Mouse (Mus musculus): Measurements from ENCODE around the gene Dst.
"Not testable (repeated sequence)": the region's sequence is repeated elsewhere in the genome, so short reads cannot be mapped to it uniquely, and the experiment has no call there.

Dst gene

DNA sequence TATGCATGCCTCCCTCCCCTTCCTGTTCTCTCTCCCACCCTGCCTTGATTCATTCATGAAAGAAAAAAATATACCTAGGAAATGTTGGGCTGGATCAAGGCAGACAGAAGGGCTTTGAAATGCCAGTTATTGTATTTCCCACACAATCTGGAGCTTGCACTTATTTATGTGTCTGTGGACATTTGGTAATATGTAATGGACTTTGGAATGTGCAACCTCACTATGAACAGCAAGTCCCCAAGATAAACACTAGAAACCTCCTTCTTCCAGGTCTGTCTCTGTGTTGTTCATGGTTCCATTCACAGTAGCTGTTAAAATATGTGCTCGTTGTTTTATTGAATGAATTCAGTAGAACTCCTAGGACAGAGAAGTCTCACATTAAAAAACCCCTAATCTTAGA, 153.8 kb downstream of the Dst start:
- DNase-seq (ENCODE audit: low read depth, low spot score), result no peak

DNA sequence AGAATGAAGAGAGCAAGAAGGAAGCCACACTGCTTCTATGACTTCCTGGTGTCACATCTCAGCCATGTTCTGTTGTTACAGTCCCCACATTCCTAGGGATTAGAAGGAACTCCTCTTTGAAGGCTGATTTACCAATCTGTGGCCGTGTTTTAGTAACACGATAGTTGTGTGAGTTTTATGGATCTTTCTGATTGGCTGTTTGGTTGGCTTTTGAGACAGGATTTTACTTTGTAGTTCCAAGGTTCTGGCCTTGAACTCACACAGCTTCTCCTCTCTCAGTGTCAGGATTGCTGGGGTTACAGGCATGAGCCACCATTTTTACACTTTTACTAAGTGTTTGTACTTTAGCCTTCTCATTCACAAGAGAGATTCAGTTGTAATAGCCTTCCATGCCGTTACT, 155.9 kb downstream of the Dst start:
- no peak for DNase-seq (ENCODE audit: low read depth, low spot score)

DNA sequence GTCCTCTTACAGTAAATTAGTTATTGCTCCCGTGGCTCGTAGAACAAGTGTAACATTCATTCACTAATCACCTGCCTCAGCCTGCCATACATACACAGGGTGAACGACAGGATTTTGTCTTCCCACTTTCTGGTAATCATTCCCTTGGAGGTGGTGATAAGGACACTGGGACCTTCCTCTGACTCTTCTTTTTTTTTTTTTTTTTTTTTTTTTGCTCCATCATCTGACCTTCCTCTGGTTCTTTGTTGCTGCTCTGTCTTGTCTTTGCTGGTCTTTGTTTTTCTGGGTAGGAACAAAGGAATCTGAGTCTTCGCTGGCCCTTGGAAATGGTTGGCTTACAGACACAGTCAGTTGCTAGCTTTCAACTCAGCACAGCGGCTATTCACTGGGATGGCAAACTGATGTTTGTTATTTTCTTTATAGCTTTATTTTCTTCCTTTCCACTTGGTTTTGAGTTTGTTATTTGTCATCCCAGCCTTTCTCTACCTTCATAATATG, 157.6 kb downstream of the Dst start:
- no peak for DNase-seq (ENCODE audit: low read depth, low spot score)

DNA sequence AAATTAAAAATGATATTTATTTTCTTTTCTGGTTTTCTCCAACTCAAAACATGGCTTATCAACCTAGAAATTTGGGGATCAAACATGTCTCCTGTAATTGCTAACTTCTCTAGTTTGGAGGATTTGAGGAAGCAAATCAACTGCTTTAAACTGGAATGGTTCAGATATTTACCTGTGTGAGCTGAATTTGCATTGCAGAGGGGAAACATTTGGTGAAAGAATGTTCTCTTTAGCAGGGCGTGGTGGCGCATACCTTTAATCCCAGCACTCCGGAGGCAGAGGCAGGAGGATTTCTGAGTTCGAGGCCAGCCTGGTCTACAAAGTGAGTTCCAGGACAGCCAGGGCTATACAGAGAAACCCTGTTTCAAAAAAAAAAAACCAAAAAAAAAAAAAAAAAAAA, 158.4 kb downstream of the Dst start:
- DNase-seq (ENCODE audit: low read depth, low spot score), result not testable (repeated sequence)

DNA sequence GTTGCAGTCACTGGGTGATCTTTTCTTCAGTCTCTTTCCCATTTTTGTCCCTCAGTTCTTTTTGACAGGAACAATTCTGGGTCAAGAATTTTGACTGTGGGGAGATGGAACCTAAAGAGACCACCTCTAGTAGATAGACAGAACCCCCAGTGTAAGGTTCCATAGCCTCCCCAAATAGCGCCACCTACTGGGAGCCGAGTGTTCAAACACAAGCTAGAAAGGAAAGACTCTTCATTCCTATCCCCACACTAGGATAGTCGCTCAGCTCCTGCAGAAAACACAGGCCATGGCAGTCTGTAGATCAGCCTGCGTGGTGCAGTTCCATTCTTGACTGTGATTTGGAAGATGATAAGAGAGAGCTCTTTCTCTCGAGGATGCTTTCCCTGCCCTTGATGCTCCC, 160.3 kb downstream of the Dst start:
- no peak for DNase-seq (ENCODE audit: low read depth, low spot score)

DNA sequence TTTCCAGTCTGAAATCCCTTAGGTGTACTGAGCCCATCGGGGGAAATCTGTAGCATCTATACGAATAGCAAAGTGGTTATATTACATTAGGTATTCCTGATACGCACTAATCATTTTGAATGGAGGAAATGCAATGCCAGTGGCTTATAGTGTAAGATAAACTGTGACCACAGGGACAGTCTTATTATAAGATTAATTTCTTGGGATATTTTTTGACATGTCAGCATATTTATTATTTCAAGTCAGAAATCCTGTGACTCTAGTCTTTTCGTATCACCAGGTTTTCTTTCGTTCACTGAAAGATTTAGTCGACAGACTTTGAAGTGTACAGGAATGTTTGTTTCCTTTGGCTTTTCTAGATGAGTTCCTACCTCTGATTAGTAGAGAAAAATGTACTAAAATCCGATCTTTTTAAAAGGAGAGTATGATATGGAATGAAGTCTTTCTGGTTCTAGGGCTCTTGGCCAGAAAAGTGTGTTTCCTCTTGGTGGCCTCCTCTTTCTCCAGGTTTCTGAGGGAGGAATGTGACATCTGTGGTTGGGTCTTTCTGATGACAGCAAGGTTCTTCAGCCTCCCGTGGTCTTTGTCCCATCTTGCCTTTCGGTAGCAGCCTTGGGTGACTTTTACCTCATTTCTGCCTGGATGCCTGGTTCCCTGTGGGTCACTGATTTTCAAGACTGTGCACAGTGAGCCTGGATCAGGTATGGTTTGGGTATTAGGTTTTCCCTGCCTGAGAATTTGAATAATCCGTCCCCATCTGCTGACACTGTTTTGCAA, 161.7 kb downstream of the Dst start:
- DNase-seq (ENCODE audit: low read depth, low spot score), result no peak

DNA sequence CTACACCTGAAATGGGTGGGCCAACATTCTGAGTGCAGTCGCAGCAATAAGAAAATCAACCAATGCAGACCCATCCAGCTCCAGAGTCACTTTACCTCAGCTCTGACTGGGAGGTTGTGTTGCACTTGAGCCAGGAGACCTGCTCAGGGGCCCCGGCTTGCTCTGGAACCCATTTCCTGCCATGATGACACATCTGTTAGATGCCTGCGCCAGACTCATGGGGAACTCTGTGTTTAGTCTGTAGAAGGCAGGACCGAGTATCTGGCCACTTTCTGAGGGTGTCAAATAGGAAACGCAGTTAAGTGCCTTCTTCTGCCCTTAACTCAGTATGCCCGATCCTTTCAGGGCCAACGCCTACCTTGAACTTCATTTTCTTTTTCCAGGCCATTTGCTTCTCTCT, 162.4 kb downstream of the Dst start:
- DNase-seq (ENCODE audit: low read depth, low spot score), result no peak

DNA sequence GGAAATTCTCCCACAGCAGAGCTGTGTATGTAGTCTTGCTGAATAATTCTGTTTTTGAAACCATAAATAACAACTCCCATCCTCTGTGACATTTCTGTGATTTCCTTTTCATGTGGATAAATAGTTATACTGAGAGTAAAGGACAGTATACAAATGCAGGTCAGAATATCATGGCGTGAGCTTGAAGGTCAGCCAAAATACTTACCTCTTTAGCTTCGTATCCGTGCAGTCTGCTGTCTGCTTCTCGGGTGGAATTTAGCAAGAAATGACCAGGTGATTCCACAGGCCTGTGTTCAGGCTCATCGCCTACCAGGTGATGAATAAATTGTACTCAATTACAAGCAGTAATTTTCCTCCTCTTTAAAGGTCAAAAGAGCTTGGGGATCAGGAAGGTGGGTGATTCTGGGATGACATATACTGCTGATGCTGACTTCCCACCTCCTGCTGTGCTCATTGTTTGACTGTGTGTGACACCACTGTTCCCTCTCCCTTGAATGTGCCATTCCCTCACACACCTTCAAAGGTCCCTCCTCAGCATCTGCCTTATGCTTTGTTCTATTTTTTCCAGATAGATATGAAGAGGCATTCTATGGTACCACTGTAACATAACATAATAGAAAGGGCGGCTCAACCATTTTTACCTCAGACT, 163.1 kb downstream of the Dst start:
- no peak for DNase-seq (ENCODE audit: low read depth, low spot score)

DNA sequence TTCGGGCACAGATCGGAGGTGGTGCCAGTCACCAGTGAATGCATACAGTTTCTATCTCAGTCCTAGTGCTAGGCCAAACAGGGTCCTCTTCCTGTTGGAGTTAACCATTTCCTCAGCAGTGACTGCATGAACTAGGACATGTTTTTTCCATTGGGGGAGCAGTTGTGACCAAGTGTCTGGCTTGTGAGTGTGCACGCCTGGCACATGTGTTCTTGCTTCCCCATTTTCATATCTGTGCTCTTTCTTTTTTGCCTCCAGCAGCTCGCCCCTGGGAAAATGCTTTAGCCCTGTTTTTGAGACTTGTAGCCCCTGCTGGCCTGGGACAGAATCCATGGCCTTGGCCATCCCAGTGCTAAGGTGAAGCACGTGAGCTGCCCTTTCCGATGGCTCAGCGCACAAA, 164.2 kb downstream of the Dst start:
- DNase-seq (ENCODE audit: low read depth, low spot score), result no peak

DNA sequence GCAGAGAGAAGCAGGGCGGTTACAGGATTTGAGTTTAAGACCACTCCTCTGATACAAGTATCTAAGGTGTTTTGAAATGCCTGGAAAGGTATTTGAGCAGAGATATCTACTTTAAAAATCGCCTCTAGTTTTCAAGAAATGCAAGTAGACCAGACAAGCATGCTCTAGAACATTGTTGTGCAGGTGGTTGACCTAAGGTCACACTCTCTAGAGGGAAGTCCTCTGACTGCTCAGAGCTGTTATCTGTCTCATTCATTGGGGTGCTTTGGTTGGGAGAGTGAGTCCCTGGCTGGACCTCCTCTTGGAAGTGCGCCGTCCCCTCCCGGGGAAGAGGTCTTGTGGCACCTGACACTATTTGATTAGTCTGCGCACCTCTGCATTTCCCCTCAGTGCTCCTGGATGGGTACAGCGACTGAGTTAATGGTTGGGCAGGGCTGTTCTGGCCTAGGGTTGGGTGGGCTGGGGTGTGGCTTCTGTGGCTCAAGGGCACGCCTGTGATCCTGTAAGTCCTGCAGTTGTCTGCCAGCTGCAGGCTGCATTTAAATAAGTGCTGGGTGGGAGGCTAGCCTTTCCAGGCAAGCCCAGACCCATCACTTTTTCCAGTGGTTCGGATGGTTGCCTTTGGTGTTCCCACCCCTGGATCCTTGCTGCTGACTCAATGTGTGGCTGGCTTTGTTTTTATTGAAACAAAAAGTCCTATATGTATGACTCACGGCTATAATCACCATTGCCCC, 165.6 kb downstream of the Dst start:
- no peak for DNase-seq (ENCODE audit: low read depth, low spot score)

DNA sequence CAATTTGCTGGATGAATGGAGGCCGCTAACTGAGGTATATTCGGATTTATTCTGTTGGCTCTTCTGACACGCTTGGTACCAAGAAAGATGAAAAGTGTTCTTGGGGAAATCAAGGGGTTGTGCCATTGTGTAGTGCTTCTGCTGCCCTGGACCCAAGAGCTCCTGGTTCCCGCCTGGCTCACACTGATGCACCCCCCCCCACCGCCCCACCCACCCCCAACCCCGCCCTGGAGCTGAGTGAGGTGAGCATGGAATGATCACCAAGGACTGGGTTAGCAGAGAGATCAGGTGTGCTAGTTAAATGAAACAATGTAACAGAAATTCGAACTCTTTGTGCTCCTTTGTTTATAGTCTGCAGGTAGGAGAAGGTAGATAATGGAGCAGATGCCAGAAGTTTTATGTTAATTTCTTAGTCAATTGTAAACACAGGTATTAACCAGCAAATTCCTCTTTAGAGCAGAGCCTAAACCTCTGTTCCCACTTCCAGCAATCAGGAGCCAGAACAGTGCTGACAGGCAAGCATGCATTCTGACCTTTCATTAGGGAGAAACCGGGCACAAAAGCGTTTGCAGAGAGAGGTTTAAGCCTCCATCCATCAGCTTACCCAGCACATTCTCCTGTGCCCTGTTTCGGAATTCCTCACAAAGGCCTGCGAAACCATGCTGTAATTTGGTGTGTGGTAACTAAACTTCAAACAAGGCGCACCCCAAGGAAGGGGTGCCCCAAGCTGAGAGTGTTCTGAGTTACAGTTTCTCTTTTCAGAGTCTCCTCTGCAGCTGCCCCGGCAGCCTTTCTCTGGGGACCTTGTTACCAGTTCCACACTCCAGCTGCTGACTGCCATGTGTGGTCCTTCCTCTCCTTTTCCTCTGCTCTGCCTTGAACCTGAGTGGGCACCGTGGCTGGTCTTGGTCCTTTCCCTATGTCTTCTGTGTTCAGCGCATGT, 166.5 kb downstream of the Dst start:
- no peak for DNase-seq (ENCODE audit: low read depth, low spot score)

DNA sequence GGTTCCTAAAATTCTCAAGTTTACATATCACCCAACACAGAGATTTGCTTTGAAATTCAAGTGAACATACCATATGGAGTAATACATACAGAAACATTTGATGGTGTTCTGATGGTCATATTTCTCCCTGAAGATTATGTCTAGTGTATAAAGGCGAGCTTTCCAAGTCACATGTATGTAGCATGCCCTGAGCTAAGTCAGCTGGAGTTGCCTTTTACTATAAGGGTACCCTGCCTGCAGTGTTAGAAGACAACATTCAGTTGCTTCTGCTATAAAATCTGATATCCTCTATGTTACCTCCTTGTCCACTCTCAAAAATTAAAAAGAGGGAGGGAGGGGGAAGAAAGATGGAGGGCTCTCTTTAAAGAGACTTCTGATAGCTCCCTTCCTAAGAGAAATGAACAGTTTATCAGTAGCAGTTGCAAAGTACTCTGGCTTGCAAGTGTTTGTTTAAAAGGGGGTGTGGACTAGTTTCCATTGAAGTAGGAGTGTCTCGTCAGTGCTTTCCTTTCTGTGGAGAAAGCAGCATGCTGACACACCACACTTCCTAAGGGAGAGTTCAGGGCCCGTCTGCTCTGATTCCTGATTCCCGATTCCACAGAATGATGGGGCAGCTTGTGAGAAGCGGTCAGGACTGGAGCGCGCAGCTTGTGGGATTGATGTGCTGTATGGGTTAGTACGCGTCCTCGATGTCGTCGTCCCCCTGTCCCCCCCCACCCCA, 168.8 kb downstream of the Dst start:
- no peak for DNase-seq (ENCODE audit: low read depth, low spot score)

DNA sequence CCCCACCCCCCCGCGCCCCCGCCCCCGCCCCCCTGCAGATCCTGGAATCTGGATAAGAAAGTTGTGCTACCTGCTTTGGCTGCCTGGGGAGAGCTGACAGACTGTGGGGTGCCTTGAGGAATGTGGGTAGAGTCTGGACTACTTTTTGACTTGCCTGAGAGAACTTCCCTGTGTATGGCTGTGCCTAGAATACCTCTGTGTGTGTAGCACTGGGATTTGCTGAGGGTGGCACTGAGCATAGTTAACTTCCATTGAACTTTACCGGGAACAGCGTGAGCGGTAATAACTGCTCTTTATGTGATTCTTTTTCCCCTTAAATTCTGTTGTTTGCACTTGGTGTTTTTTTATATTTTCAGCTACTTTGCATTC, 169.4 kb downstream of the Dst start:
- no peak for DNase-seq (ENCODE audit: low read depth, low spot score)

DNA sequence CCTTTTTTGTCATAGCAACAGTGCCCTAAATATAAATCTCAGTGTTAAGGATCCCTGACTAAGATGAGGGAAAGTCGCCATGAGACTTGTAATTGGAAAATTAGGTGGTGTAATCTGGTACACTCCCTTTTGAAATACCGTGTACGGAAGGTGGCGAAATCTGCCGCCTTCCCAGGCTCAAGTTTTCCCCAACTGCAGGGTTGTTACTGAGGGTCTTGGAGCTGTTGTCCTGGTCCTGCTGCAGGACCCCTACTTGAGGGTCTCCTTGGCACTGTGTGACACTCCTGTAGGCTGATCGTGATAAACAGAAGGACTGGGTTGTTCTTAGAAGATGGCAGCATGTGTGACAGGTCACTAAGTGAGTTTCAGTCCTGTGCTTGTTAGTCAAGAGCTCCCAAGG, 169.9 kb downstream of the Dst start:
- no peak for DNase-seq (ENCODE audit: low read depth, low spot score)

DNA sequence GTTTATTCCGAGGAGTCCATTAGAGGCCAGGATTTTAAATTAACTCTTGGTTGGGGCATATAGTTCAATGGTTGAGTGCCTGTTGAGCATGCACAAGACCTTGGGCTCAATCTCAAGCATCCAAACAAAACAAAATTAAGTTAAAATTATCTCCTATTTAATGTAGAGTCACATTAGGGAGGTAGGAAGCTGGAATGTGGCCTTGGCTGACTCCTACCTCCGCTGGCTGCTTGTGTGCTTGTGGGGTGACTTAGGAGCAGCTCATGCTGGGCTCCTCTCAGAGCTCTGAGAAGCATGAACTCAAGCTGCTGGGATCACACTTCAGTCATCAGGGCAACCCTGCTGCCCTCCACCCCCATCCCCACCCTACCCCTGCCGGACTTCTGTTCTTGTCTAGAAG, 181.0 kb downstream of the Dst start:
- no peak for DNase-seq (ENCODE audit: low read depth, low spot score)

DNA sequence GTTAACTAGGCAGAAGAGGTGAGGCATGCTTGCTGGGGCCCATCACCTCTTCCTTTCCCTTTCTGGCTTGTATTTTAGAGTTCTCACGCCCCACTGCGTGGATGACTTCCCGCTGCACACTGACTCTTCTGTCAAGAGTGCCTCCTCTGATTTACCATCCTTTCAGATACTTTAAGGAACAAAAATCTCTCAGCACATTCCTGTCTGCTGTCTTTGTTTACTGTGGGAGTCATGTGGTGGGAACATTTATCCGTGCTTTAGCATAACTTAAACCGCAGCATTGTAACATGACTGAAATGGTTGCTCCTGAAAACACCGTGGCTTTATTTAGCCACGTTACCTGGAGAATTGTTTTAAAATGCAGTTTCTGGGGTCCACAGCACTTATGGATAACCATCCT, 182.7 kb downstream of the Dst start:
- DNase-seq (ENCODE audit: low read depth, low spot score), result no peak

DNA sequence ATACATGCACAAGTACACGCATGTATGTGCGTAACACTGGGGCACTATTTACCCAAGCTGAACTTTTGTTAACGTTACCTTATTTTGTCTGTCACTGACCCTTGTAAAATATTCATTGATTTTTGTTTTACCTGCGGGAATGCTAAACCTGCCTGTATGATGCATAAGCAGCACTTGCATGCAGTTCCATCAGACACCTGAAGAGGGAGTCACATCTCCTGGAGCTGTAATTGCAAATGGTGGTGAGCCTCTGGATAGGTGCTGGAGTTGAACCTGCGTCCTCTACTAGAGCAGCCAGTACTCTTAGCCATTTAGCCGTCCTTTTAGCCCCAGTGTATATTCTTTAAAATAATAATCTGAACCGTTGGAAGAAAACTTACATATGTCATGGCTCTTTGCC, 185.6 kb downstream of the Dst start:
- no peak for DNase-seq (ENCODE audit: low read depth, low spot score)

DNA sequence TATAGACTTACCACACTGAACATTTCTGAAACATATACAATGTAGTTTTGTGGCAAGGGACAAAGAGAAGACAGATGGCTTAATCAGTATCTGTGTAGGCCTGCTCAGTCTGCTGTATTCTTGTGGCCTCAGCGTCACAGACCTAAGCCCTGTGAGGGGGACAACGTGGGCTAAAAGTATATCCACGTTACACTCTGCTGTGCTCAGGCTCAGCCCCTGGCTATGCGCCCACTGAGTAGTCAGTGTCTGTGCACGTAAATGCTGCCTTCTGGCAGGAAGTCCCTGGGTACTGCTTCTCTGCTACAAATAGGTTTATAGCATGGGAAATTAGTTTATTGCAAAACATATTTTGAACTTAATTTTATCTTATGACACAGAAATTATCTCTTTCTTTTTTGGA, 186.3 kb downstream of the Dst start:
- DNase-seq (ENCODE audit: low read depth, low spot score), result no peak

DNA sequence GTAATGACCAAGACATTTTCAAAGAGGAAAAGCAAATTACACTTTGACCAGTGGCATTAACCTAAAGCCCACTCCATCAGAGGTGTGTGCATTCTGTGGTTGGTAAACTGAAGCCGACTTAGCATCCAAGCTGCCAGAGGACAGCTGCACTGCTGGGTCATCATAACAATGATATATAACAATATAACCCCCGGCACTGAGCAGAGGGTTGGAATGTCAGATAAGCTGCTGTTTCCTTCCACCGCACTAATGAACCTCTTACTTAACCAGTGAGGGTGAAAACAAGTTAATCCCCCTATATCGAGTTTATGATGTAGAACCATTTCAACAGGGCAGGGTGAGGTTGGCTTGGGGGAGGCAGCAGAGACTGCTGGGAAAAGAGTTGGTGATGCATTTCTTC, 187.1 kb downstream of the Dst start:
- DNase-seq (ENCODE audit: low read depth, low spot score), result no peak

DNA sequence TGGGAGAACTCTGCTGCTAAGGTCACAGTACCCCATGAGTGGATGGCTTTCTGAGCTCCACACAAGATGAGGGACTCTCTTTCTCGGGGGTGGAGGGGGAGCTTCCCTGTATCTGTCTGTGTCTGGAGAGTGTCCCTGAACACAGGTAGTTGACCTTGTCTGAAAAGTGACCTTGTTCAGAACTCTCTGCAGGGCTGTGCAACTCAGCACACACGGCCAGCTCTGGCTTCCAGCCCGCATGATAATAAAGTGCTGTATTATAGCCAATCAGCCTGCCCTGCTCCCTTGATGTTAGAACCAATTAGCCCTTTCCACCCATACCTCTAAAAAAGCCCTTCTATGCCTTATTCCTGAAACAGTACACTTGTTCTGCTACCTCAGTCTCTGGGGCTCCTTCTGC, 188.9 kb downstream of the Dst start:
- no peak for DNase-seq (ENCODE audit: low read depth, low spot score)

DNA sequence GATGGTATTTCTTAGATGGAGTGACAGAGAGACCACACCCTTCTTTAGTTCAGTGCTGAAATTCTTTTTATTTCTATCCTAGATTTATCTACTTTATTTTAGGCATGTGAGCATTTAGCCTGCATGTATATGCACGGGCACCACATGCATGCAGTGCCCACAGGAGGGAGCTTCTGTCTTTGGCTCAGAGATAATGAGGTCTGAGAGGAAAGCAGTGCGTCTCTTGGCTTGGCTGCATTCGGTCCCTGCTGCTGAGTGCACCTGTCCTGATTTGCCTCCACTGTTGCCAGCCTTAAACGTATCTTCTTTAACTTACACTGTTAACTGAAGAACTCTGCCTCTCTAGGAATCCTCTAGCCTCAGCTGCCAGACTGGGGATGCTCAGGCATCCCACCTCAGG, 189.6 kb downstream of the Dst start:
- no peak for DNase-seq (ENCODE audit: low read depth, low spot score)

Data from embryo, embryonic 11.5 days (tissue).